Mouse (Mus musculus) heart, adult 2 months (tissue): ENCODE data around the gene Cnot2. TPM values are rescaled to one million over a fixed set of nuclear protein-coding genes. Genes with fewer than 3 reads are reported as not detected.

ENCODE experiments used
- DNase-seq, 2 experiments: peaks; one replicate each; pipeline ENCODE4 v3.0.0; 2021
- H3K27ac ChIP-seq: fragments of 200-600 bp; 2 replicates; pipeline ENCODE4 v1.8.1; 2022
- H3K27me3 ChIP-seq: fragments of 200-500 bp; 2 replicates; pipeline ENCODE4 v1.6.1; 2012; ENCODE audit warnings: mild to moderate bottlenecking, low read length, inconsistent platforms, mixed read lengths; ENCODE audit not compliant: control insufficient read depth, insufficient read depth
- H3K36me3 ChIP-seq: fragments of 200-500 bp; 2 replicates; pipeline ENCODE4 v1.6.1; 2012; ENCODE audit warnings: low read length, inconsistent platforms; ENCODE audit not compliant: control insufficient read depth, insufficient read depth
- H3K4me1 ChIP-seq: fragments of 200-500 bp; 2 replicates; pipeline ENCODE4 v1.6.1; 2011; ENCODE audit warnings: low read length; ENCODE audit not compliant: control insufficient read depth, insufficient read depth
- H3K4me3 ChIP-seq: fragments of 200-600 bp; 2 replicates; pipeline ENCODE4 v1.8.1; 2022
- H3K79me2 ChIP-seq: fragments of 200-500 bp; replicated peaks from 2 replicates; pipeline ENCODE4 v1.6.1; 2012; ENCODE audit warnings: mild to moderate bottlenecking, inconsistent platforms, low read length, moderate library complexity, mixed read lengths; ENCODE audit not compliant: control insufficient read depth, insufficient read depth
- H3K9ac ChIP-seq: fragments of 200-500 bp; 2 replicates; pipeline ENCODE4 v1.6.1; 2012; ENCODE audit warnings: low read depth, mild to moderate bottlenecking, control low read depth, inconsistent platforms, low read length, mixed read lengths
- CTCF ChIP-seq: fragments of 200-600 bp; IDR thresholded peaks from 2 replicates; pipeline ENCODE4 v1.8.1; 2022; ENCODE audit warnings: antibody characterized with exemption, mild to moderate bottlenecking, moderate library complexity
- EP300 ChIP-seq: fragments of 200-500 bp; IDR thresholded peaks from 2 replicates; pipeline ENCODE4 v1.6.1; 2011; ENCODE audit warnings: low read depth, low read length, control low read depth; ENCODE audit not compliant: insufficient read depth
- POLR2A ChIP-seq: fragments of 200-500 bp; IDR thresholded peaks from 2 replicates; pipeline ENCODE4 v1.6.1; 2011; ENCODE audit warnings: mild to moderate bottlenecking, low read depth, low read length, control low read depth; ENCODE audit not compliant: insufficient read depth
- WGBS: fragments of 180-500 bp; shearing (Covaris S2); methylation state at CpG from one replicate; pipeline ENCODE4 v1.1.7; 2018; 5-methylcytosine and 5-hydroxymethylcytosine counted together
- intact Hi-C: fragments of 180-260 bp; cut with DNase I; formaldehyde crosslinking; loops from one replicate; pipeline ENCODE4 v1.15.1; 2025
- polyA plus RNA-seq: library from polyadenylated mRNA; depleted of rRNA; stranded (reverse); fragments of >200 nt; gene quantifications from 2 replicates; pipeline ENCODE4 v1.2.3, GENCODE M21; 2012
- total RNA-seq, 2 experiments: library from RNA; stranded (reverse); gene quantifications; 2 replicates each; pipeline ENCODE4 v1.2.3; 2021

Cnot2 gene
- total and polyA plus RNA-seq, 3 experiments, result 19.4 to 38.3 (median 35.1) TPM

GRCm38 (mm10) chr10:116531063-116531462 is 50.2 kb downstream of the Cnot2 start:
- Histone ChIP-seq H3K79me2 (no peaks in the 10 kb centered on the region; the same call in 1 of the 2 replicates), H3K4me3 (no peak overlapping the region), H3K4me1 (peaks cover 4% of the 10 kb centered on the region), H3K27ac (no peak overlapping the region), H3K36me3 (peaks cover 2% of the 10 kb centered on the region; the same call in 1 of the 2 replicates), H3K9ac (no peak overlapping the region), H3K27me3 (no peaks in the 10 kb centered on the region)
- DNase-seq, result no peak
- 94% methylated on average over 3 of the region's 3 CpGs for WGBS
- intact Hi-C loops, result loop anchor here (5.0 kb wide), 1 partner anchor 256 kb away; no protein-coding TSS in a partner anchor
- TF ChIP-seq CTCF (peak; percentile 51), POLR2A (no peak)

GRCm38 (mm10) chr10:116519588-116519987 is 61.7 kb downstream of the Cnot2 start:
- Histone ChIP-seq H3K27ac (no peak overlapping the region), H3K79me2 (no peaks in the 10 kb centered on the region), H3K9ac (no peak overlapping the region), H3K4me3 (no peak overlapping the region), H3K4me1 (no peaks in the 10 kb centered on the region), H3K27me3 (no peaks in the 10 kb centered on the region), H3K36me3 (no peaks in the 10 kb centered on the region)
- intact Hi-C loops, result no loop called here
- TF ChIP-seq CTCF, result no peak
- no peak for TF ChIP-seq POLR2A
- no peak for TF ChIP-seq EP300
- DNase-seq, result no peak
- WGBS, result 87% methylated on average over 1 of the region's 1 CpGs

DNA sequence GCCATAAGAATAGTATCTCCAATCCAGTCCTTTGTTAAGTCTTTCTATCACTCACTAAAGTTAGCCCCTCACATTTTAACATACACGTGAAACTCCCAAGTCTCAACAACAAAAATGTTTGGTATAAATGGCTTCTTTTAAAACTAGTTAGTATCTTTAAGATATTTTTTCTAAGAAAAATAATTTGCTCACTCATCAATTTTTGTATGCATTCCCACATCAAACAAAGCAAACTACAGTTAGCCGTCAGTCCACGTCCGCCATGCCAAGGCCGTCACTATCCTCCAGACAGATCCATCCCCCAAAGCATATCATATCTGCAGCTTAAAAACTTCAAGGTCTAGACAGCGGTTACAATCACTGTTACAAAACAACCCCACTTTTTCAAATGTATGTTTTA is 65.7 kb downstream of the Cnot2 start:
- intact Hi-C loops, result no loop called here
- no peak for DNase-seq
- WGBS, result 92% methylated on average over 6 of the region's 6 CpGs
- TF ChIP-seq CTCF, result no peak
- Histone ChIP-seq H3K27me3 (no peaks in the 10 kb centered on the region), H3K36me3 (peaks cover 8% of the 10 kb centered on the region), H3K79me2 (no peaks in the 10 kb centered on the region; the same call in 1 of the 2 replicates), H3K4me1 (peaks cover 9% of the 10 kb centered on the region), H3K9ac (no peak overlapping the region), H3K4me3 (no peak overlapping the region), H3K27ac (no peak overlapping the region)

DNA sequence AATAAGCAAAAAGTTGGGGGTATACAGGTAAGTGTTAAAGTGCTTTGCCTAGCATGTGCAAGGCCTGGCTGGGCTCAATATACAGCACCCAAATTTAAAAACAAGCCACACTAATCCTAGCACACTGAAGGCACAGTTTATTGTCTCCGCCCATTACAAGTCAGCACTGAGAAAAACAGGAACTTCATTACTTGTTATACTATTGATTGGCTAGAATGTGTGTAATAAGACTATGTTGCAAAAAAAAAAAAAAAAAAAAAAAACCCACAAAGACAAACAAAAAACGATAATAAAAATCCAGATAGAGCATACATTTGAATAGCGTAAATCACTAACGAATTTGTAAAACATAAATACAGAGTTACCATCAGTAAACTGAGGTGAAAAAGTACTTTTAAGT is 66.2 kb downstream of the Cnot2 start:
- no peak for DNase-seq
- Histone ChIP-seq H3K79me2 (no peaks in the 10 kb centered on the region; the same call in 1 of the 2 replicates), H3K9ac (no peak overlapping the region), H3K36me3 (peaks cover 8% of the 10 kb centered on the region), H3K27me3 (no peaks in the 10 kb centered on the region), H3K4me3 (no peak overlapping the region), H3K27ac (no peak overlapping the region), H3K4me1 (peaks cover 9% of the 10 kb centered on the region)
- WGBS, result 94% methylated on average over 4 of the region's 4 CpGs
- TF ChIP-seq CTCF (no peak), EP300 (no peak), POLR2A (no peak)
- intact Hi-C loops, result no loop called here

- H3K36me3 ChIP-seq, result peaks cover 8% of the 10 kb centered on the region
- TF ChIP-seq POLR2A (no peak), EP300 (no peak), CTCF (no peak)
- no peak overlapping the region for H3K4me3 ChIP-seq
- no peak for DNase-seq
- H3K27me3 ChIP-seq, result no peaks in the 10 kb centered on the region
- no peak overlapping the region for H3K9ac ChIP-seq
- intact Hi-C loops, result loop anchor here (5.0 kb wide), 1 partner anchor 54 kb away; no protein-coding TSS in a partner anchor
- H3K27ac ChIP-seq, result no peak overlapping the region
- WGBS, result 45% methylated on average over 7 of the region's 7 CpGs
- peaks cover 9% of the 10 kb centered on the region for H3K4me1 ChIP-seq
- H3K79me2 ChIP-seq, result no peaks in the 10 kb centered on the region; the same call in 1 of the 2 replicates
Measured at GRCm38 (mm10) chr10:116513254-116513635, 68.1 kb downstream of the Cnot2 start.

DNA sequence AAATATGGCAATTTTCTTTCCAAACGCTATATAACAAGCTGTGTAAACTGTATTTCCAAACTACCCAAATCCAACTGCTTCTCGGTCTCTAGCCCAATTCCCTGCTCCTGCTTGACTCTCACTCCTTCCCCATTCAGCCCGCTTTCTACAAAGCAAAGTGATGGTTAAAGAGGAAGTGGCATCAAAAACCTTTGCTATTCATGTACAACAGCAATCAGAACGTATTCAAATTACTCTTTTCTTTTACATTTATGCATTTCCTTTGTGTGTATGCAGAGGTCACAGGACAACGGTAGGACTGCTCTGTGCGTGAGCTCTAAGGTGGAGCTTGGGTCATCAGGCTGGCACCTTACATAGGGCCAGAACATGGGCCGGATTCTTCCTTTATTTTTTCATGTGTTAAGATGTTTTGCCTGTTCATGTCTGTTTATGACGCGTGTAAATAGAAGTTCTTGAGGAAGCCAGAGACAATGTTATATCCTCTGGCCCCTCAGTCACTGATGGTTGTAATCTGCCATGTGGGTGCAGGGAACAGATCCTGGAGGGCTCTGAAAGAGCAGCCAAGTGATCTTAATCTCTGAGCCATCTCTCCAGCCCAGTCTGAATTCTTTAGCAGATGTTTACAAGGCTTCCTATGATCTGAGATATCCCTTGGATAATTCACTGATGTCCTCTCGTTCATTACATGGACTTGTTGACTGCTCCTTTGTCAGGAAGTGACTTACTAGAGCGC is 68.6 kb downstream of the Cnot2 start:
- no peak overlapping the region for H3K9ac ChIP-seq
- DNase-seq, result no peak
- peaks cover 8% of the 10 kb centered on the region for H3K36me3 ChIP-seq
- no peaks in the 10 kb centered on the region; the same call in 1 of the 2 replicates for H3K79me2 ChIP-seq
- no peak overlapping the region for H3K4me3 ChIP-seq
- 64% methylated on average over 11 of the region's 11 CpGs for WGBS
- no peak overlapping the region for H3K27ac ChIP-seq
- intact Hi-C loops, result loop anchor here (5.0 kb wide), 1 partner anchor 55 kb away; no protein-coding TSS in a partner anchor
- no peaks in the 10 kb centered on the region for H3K27me3 ChIP-seq
- TF ChIP-seq CTCF (no peak), POLR2A (no peak), EP300 (no peak)
- H3K4me1 ChIP-seq, result peaks cover 9% of the 10 kb centered on the region
